8 mouse cellular contexts compared by ENCODE assay signal in the genomic region with DNA sequence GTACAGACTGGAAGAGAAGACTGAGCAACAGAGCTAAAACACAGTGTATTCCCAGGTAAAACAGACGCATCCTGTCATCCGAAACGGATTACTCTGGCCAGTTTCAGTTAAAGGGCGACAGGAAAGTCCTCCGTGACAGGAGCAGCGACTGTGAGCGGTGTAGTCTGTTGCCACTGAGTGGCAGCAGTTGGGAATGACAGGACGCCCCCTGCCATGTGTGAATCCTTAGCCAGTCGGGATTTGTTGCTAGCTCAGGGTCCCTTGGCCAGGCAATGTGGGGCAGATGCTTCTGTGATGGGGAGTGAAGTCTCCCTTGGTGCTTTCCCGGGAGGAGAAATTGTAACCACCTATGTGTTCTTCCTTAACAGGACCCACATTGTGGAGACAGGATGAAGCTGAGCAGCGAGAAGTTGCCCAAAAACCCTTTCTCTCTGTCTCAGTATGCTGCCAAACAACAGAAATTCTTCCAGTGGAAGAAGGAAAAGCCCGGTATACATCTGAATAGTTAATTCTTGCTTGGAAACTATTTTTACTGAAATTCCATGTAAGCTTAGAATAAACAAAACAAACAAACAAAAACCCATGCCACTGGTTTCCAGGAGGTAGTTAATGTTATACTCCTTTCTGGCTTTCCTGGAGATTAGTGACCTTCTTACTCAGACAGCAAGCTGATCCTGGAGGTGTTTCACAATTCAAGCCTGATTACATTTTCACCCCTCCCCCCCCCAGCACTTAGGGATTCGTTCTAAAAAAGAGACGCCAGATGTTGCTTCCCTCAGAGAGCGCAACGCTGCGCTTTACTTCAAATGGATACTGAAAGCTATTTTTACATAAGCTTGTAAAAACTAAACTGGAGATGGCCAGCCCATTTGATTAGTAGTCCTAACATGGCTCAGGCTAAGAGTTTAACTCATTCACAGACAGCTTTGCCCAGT. TPM values are rescaled to one million over a fixed set of nuclear protein-coding genes. Genes with fewer than 3 reads are reported as not detected.
DNase-seq lines count a peak whose midpoint lies in the region; ATAC-seq and TF ChIP-seq lines count a peak whose summit lies in the region.

No protein-coding gene starts in this region.

- H3K4me1 ChIP-seq in forebrain, embryonic 10.5 days, result peaks cover 11% of the 10 kb centered on the region
- peaks cover 12% of the 10 kb centered on the region for H3K4me1 ChIP-seq in hindbrain, embryonic 15.5 days (replicated peaks)
- H3K4me1 ChIP-seq in limb, embryonic 14.5 days (ENCODE audit: control insufficient read depth, insufficient read depth, low read length), result peaks cover 9% of the 10 kb centered on the region
- H3K4me1 ChIP-seq in midbrain, postnatal 0 days (ENCODE audit: insufficient read depth, low read length), result no peaks in the 10 kb centered on the region

- no peak for TF ChIP-seq POLR2A in limb, embryonic 14.5 days (IDR thresholded peaks at IDR 0.05; ENCODE audit: borderline replicate concordance, extremely low read depth, insufficient read depth, insufficient read length)

- H3K4me3 ChIP-seq in left cerebral cortex, adult 2 months, result peak overlapping the region; percentile 28; the same call in 1 of the 2 replicates
- peak overlapping the region; percentile 33; the same call in 1 of the 2 replicates for H3K4me3 ChIP-seq in forebrain, embryonic 10.5 days
- H3K4me3 ChIP-seq in hindbrain, embryonic 15.5 days, result 0 out of 2 replicates have a peak overlapping the region, but pooled peaks have one; percentile 7
- H3K4me3 ChIP-seq in limb, embryonic 14.5 days (replicated peaks; ENCODE audit: low read length), result peak overlapping the region; percentile 1
- 0 out of 2 replicates have a peak overlapping the region, but pooled peaks have one; percentile 8 for H3K4me3 ChIP-seq in midbrain, postnatal 0 days (ENCODE audit: low read depth, low read length)

- 18% methylated on average over 17 of the region's 17 CpGs for WGBS in forebrain, embryonic 10.5 days
- WGBS in hindbrain, embryonic 15.5 days, result 20% methylated on average over 17 of the region's 17 CpGs
- WGBS in limb, embryonic 14.5 days, result 9% methylated on average over 17 of the region's 17 CpGs
- 12% methylated on average over 17 of the region's 17 CpGs for WGBS in midbrain, postnatal 0 days

- H3K9ac ChIP-seq in hindbrain, embryonic 15.5 days, result no peak overlapping the region
- H3K9ac ChIP-seq in limb, embryonic 14.5 days (ENCODE audit: low read depth, low read length, severe bottlenecking), result peak overlapping the region; percentile 45
- 0 out of 2 replicates have a peak overlapping the region, but pooled peaks have one; percentile 24 for H3K9ac ChIP-seq in midbrain, postnatal 0 days (replicated peaks; ENCODE audit: low read length, poor library complexity, severe bottlenecking)

- intact Hi-C loops in left cerebral cortex, adult 2 months (cut with DNase I), result no loop called here

- H3K36me3 ChIP-seq in forebrain, embryonic 10.5 days (replicated peaks), result no peaks in the 10 kb centered on the region
- H3K36me3 ChIP-seq in hindbrain, embryonic 15.5 days, result no peaks in the 10 kb centered on the region
- no peaks in the 10 kb centered on the region for H3K36me3 ChIP-seq in limb, embryonic 14.5 days (ENCODE audit: control insufficient read depth, insufficient read depth, low read length)
- no peaks in the 10 kb centered on the region for H3K36me3 ChIP-seq in midbrain, postnatal 0 days (ENCODE audit: insufficient read depth, low read length)

- peak; percentile 54; the same call in 1 of the 2 replicates for ATAC-seq in hindbrain, embryonic 15.5 days (ENCODE audit: low FRiP score, low read depth)
- ATAC-seq in limb, embryonic 14.5 days (ENCODE audit: low FRiP score, low read depth), result peak; percentile 65
- peak; percentile 74 for ATAC-seq in midbrain, postnatal 0 days (ENCODE audit: low FRiP score)

- peak; percentile 47 for TF ChIP-seq CTCF in left cerebral cortex, adult 2 months (IDR thresholded peaks at IDR 0.05)
- peak; percentile 63 for TF ChIP-seq CTCF in midbrain, postnatal 0 days (IDR thresholded peaks at IDR 0.05)

- H3K27ac ChIP-seq in left cerebral cortex, adult 2 months, result peak overlapping the region; percentile 66
- H3K27ac ChIP-seq in forebrain, embryonic 10.5 days, result peak overlapping the region; percentile 48; the same call in 1 of the 2 replicates
- H3K27ac ChIP-seq in hindbrain, embryonic 15.5 days (replicated peaks), result no peak overlapping the region
- H3K27ac ChIP-seq in limb, embryonic 14.5 days (replicated peaks; ENCODE audit: low read depth, low read length), result 0 out of 2 replicates have a peak overlapping the region, but pooled peaks have one; percentile 13
- no peak overlapping the region for H3K27ac ChIP-seq in midbrain, postnatal 0 days (ENCODE audit: low read depth, low read length)

- DNase-seq in left cerebral cortex, adult 2 months (ENCODE audit: extremely low spot score in 1 of 2, low spot score in 2 of 2), result peak in 1 of 2 experiments; percentile 24
- no peak for DNase-seq in left cerebral cortex, adult 9 months (ENCODE audit: low spot score in 2 of 2)
- peak; percentile 28 for DNase-seq in forebrain, embryonic 10.5 days (ENCODE audit: extremely low spot score, low spot score)
- DNase-seq in limb, embryonic 14.5 days (ENCODE audit: low spot score), result peak; percentile 46
- DNase-seq in midbrain, postnatal 0 days (ENCODE audit: low spot score), result peak; percentile 65
- no peak for DNase-seq in ovary, postnatal 36 days (ENCODE audit: low spot score)
- no peak for DNase-seq in thymus, postnatal 0 days (ENCODE audit: low spot score)

- no peaks in the 10 kb centered on the region; the same call in 1 of the 2 replicates for H3K27me3 ChIP-seq in forebrain, embryonic 10.5 days (ENCODE audit: poor library complexity, severe bottlenecking)
- no peaks in the 10 kb centered on the region for H3K27me3 ChIP-seq in hindbrain, embryonic 15.5 days
- H3K27me3 ChIP-seq in limb, embryonic 14.5 days (ENCODE audit: control insufficient read depth, insufficient read depth, low read length), result no peaks in the 10 kb centered on the region
- no peaks in the 10 kb centered on the region for H3K27me3 ChIP-seq in midbrain, postnatal 0 days (ENCODE audit: insufficient read depth, low read length)

- H3K9me3 ChIP-seq in forebrain, embryonic 10.5 days, result no peaks in the 10 kb centered on the region
- no peaks in the 10 kb centered on the region for H3K9me3 ChIP-seq in hindbrain, embryonic 15.5 days
- no peaks in the 10 kb centered on the region for H3K9me3 ChIP-seq in limb, embryonic 14.5 days (ENCODE audit: control insufficient read depth, low read length)
- H3K9me3 ChIP-seq in midbrain, postnatal 0 days (ENCODE audit: low read length), result no peaks in the 10 kb centered on the region

- peak overlapping the region; percentile 46 for H3K4me2 ChIP-seq in hindbrain, embryonic 15.5 days
- H3K4me2 ChIP-seq in limb, embryonic 14.5 days (replicated peaks; ENCODE audit: low read depth, low read length, severe bottlenecking), result peak overlapping the region; percentile 43
- peak overlapping the region; percentile 37 for H3K4me2 ChIP-seq in midbrain, postnatal 0 days (ENCODE audit: low read depth, low read length, poor library complexity, severe bottlenecking)

RNA-seq across cellular contexts. Expression of a gene that starts 5.5 kb away (rescaled TPM):
- total RNA-seq in left cerebral cortex, adult 2 months (2021), result 1 to 10 TPM; 7.1 to 8.2 TPM
- 15.2 and 17.8 TPM in 2 replicates for polyA plus RNA-seq in forebrain, embryonic 10.5 days (2016; fragmentation: Nextera tagmentation; extraction: Ambion mirVana)
- 38.4 and 45.2 TPM in 2 replicates for polyA plus RNA-seq in hindbrain, embryonic 15.5 days (2015; fragmentation: Nextera tagmentation; extraction: Ambion mirVana)
- 10.9 and 17.2 TPM in 2 replicates for polyA plus RNA-seq in limb, embryonic 14.5 days (2012; rRNA removed)
- 18.7 and 19.4 TPM in 2 replicates for polyA plus RNA-seq in limb, embryonic 14.5 days (2014; fragmentation: Nextera tagmentation; extraction: Ambion mirVana)
- total RNA-seq in midbrain, postnatal 0 days (2014; rRNA removed), result 4.3 and 13.8 TPM in 2 replicates
- polyA plus RNA-seq in midbrain, postnatal 0 days (2015; fragmentation: Nextera tagmentation; extraction: Ambion mirVana), result 13.4 and 15.4 TPM in 2 replicates
- polyA plus RNA-seq in thymus, postnatal 0 days (2015; fragmentation: Nextera tagmentation; extraction: Ambion mirVana), result 14.5 and 16.1 TPM in 2 replicates

RNA-seq across cellular contexts. Expression of a gene that starts 11.9 kb away (rescaled TPM):
- under 1 TPM; 0.11 to 0.58 TPM for total RNA-seq in left cerebral cortex, adult 2 months (2021)
- 0.17 and 0.42 TPM in 2 replicates for polyA plus RNA-seq in forebrain, embryonic 10.5 days (2016; fragmentation: Nextera tagmentation; extraction: Ambion mirVana)
- 0.43 and 0.51 TPM in 2 replicates for polyA plus RNA-seq in hindbrain, embryonic 15.5 days (2015; fragmentation: Nextera tagmentation; extraction: Ambion mirVana)
- 0.24 and 0.29 TPM in 2 replicates for polyA plus RNA-seq in limb, embryonic 14.5 days (2012; rRNA removed)
- 0.40 and 0.53 TPM in 2 replicates for polyA plus RNA-seq in limb, embryonic 14.5 days (2014; fragmentation: Nextera tagmentation; extraction: Ambion mirVana)
- 0.27 and 1.0 TPM in 2 replicates for total RNA-seq in midbrain, postnatal 0 days (2014; rRNA removed)
- 0.17 and 0.35 TPM in 2 replicates for polyA plus RNA-seq in midbrain, postnatal 0 days (2015; fragmentation: Nextera tagmentation; extraction: Ambion mirVana)
- polyA plus RNA-seq in thymus, postnatal 0 days (2015; fragmentation: Nextera tagmentation; extraction: Ambion mirVana), result 0.13 and 0.20 TPM in 2 replicates

RNA-seq across cellular contexts. Expression of a gene that starts 35.7 kb away (rescaled TPM):
- total RNA-seq in left cerebral cortex, adult 2 months (2021), result 10 to 100 TPM; 50.9 to 54.2 TPM
- polyA plus RNA-seq in forebrain, embryonic 10.5 days (2016; fragmentation: Nextera tagmentation; extraction: Ambion mirVana), result 58.5 and 64.4 TPM in 2 replicates
- 66.9 and 69.8 TPM in 2 replicates for polyA plus RNA-seq in hindbrain, embryonic 15.5 days (2015; fragmentation: Nextera tagmentation; extraction: Ambion mirVana)
- 51.5 and 62.3 TPM in 2 replicates for polyA plus RNA-seq in limb, embryonic 14.5 days (2012; rRNA removed)
- polyA plus RNA-seq in limb, embryonic 14.5 days (2014; fragmentation: Nextera tagmentation; extraction: Ambion mirVana), result 81.9 and 92.5 TPM in 2 replicates
- 26.9 and 44.6 TPM in 2 replicates for total RNA-seq in midbrain, postnatal 0 days (2014; rRNA removed)
- polyA plus RNA-seq in midbrain, postnatal 0 days (2015; fragmentation: Nextera tagmentation; extraction: Ambion mirVana), result 51.9 and 56.9 TPM in 2 replicates
- polyA plus RNA-seq in thymus, postnatal 0 days (2015; fragmentation: Nextera tagmentation; extraction: Ambion mirVana), result 53.6 and 53.9 TPM in 2 replicates

RNA-seq across cellular contexts. Expression of a gene that starts 36.0 kb away (rescaled TPM):
- total RNA-seq in left cerebral cortex, adult 2 months (2021), result 1 to 10 TPM; 1.7 to 2.9 TPM
- 3.7 and 4.2 TPM in 2 replicates for polyA plus RNA-seq in forebrain, embryonic 10.5 days (2016; fragmentation: Nextera tagmentation; extraction: Ambion mirVana)
- 5.7 and 6.1 TPM in 2 replicates for polyA plus RNA-seq in hindbrain, embryonic 15.5 days (2015; fragmentation: Nextera tagmentation; extraction: Ambion mirVana)
- polyA plus RNA-seq in limb, embryonic 14.5 days (2012; rRNA removed), result 2.6 and 5.2 TPM in 2 replicates
- polyA plus RNA-seq in limb, embryonic 14.5 days (2014; fragmentation: Nextera tagmentation; extraction: Ambion mirVana), result 1.9 and 2.5 TPM in 2 replicates
- 1.9 and 3.4 TPM in 2 replicates for total RNA-seq in midbrain, postnatal 0 days (2014; rRNA removed)
- polyA plus RNA-seq in midbrain, postnatal 0 days (2015; fragmentation: Nextera tagmentation; extraction: Ambion mirVana), result 3.9 and 5.1 TPM in 2 replicates
- 1.3 and 1.5 TPM in 2 replicates for polyA plus RNA-seq in thymus, postnatal 0 days (2015; fragmentation: Nextera tagmentation; extraction: Ambion mirVana)

Comparison
In these comparisons a context has a peak if more than half of its experiments do, and no peak if none do; other contexts are left out.
1. DNase-seq: peak in forebrain, embryonic 10.5 days (single experiment), limb, embryonic 14.5 days (single experiment) and midbrain, postnatal 0 days (single experiment); none in left cerebral cortex, adult 9 months (0 of 2), ovary, postnatal 36 days (single experiment) and thymus, postnatal 0 days (single experiment).
2. H3K27ac ChIP-seq: peak in left cerebral cortex, adult 2 months (single experiment), forebrain, embryonic 10.5 days (single experiment) and limb, embryonic 14.5 days (single experiment); none in hindbrain, embryonic 15.5 days (single experiment) and midbrain, postnatal 0 days (single experiment).
3. Peak in every context shown above with its lines, with median percentiles within 50 percentile points of each other: H3K4me3 ChIP-seq, ATAC-seq and H3K4me2 ChIP-seq.